Mouse (Mus musculus) heart, embryonic 14.5 days (tissue): ENCODE data around the gene Nsun2. TPM values are rescaled to one million over a fixed set of nuclear protein-coding genes. Genes with fewer than 3 reads are reported as not detected.

ENCODE experiments used
- ATAC-seq: fragments of 200-750 bp; cut with Nextera tagmentation; 2 replicates; pipeline ENCODE4 v1.8.0; 2017; ENCODE audit warnings: low read depth, moderate TSS enrichment; ENCODE audit not compliant: insufficient number of reproducible peaks, insufficient read depth, low FRiP score
- H3K27ac ChIP-seq, 2 experiments: fragments of 200-500 bp in 1 of 2; fragments of 300-500 bp in 1 of 2; sonication (generic) in 1 of 2; replicated peaks in 1 of 2; 2 replicates each; pipeline ENCODE4 v1.5.1; 2012 to 2014; ENCODE audit warnings: low read depth in 2 of 2, low read length in 2 of 2, control low read depth in 1 of 2, mild to moderate bottlenecking in 1 of 2, mixed read lengths in 1 of 2; ENCODE audit not compliant: control insufficient read depth in 1 of 2, insufficient read depth in 1 of 2
- H3K27me3 ChIP-seq: fragments of 300-500 bp; sonication (generic); 2 replicates; pipeline ENCODE4 v1.6.1; 2014; ENCODE audit warnings: mild to moderate bottlenecking, low read length, control low read depth; ENCODE audit not compliant: control insufficient read depth, insufficient read depth
- H3K36me3 ChIP-seq: fragments of 300-500 bp; sonication (generic); 2 replicates; pipeline ENCODE4 v1.6.1; 2014; ENCODE audit warnings: mild to moderate bottlenecking, control low read depth, low read length, mixed read lengths; ENCODE audit not compliant: control insufficient read depth, insufficient read depth
- H3K4me1 ChIP-seq, 2 experiments: fragments of 200-500 bp in 1 of 2; fragments of 300-500 bp in 1 of 2; sonication (generic) in 1 of 2; 2 replicates each; pipeline ENCODE4 v1.6.1; 2012 to 2014; ENCODE audit warnings: low read length in 2 of 2, control low read depth in 1 of 2, mixed read lengths in 1 of 2; ENCODE audit not compliant: control insufficient read depth in 2 of 2, insufficient read depth in 2 of 2
- H3K4me2 ChIP-seq: fragments of 300-500 bp; sonication (generic); 2 replicates; pipeline ENCODE4 v1.6.1; 2014; ENCODE audit warnings: mild to moderate bottlenecking, low read length
- H3K4me3 ChIP-seq, 2 experiments: fragments of 200-500 bp in 1 of 2; fragments of 300-500 bp in 1 of 2; sonication (generic) in 1 of 2; 2 replicates each; pipeline ENCODE4 v1.5.1; 2012 to 2014; ENCODE audit warnings: low read length in 2 of 2, mild to moderate bottlenecking in 2 of 2, control low read depth in 1 of 2, low read depth in 1 of 2, moderate library complexity in 1 of 2; ENCODE audit not compliant: control insufficient read depth in 1 of 2, insufficient read depth in 1 of 2
- H3K9ac ChIP-seq: fragments of 300-500 bp; sonication (generic); 2 replicates; pipeline ENCODE4 v1.6.1; 2014; ENCODE audit warnings: mild to moderate bottlenecking, low read length
- H3K9me3 ChIP-seq: fragments of 300-500 bp; sonication (generic); 2 replicates; pipeline ENCODE4 v1.6.1; 2016; ENCODE audit warnings: low read length, control low read depth; ENCODE audit not compliant: control insufficient read depth
- WGBS: fragments of 180-500 bp; shearing (Covaris S2); extraction: QIAGEN DNeasy Blood & Tissue Kit; methylation state at CpG from one replicate; pipeline ENCODE4 v1.1.7; 2014; 5-methylcytosine and 5-hydroxymethylcytosine counted together
- polyA plus RNA-seq: library from polyadenylated mRNA; unstranded; fragments of >200 nt; fragmentation: Nextera tagmentation; extraction: Ambion mirVana; gene quantifications from 2 replicates; pipeline ENCODE4 v1.2.1, GENCODE M21; 2014

The Nsun2 gene
- polyA plus RNA-seq, 1 experiment from 2014 or later = 64.2 TPM

- Histone ChIP-seq H3K4me1 (no peaks in the 10 kb centered on the region), H3K4me3 (no peak overlapping the region), H3K27ac (no peak overlapping the region), H3K9me3 (no peaks in the 10 kb centered on the region), H3K4me2 (no peak overlapping the region), H3K9ac (no peak overlapping the region), H3K36me3 (no peaks in the 10 kb centered on the region), H3K27me3 (no peaks in the 10 kb centered on the region)
- WGBS = 36% methylated on average over 10 of the region's 10 CpGs
- no peak for ATAC-seq
Measured at GRCm38 (mm10) chr13:69673921-69674618, 140.5 kb downstream of the Nsun2 start.

Other genes starting within 250 kb of the Nsun2 start
- gene Tent4a, start 871 bp downstream of the Nsun2 start, polyA plus RNA-seq = 5.5 and 5.6 TPM in 2 replicates
- 6.5 and 8.7 TPM in 2 replicates for gene Srd5a1, start 77.7 kb downstream of the Nsun2 start, polyA plus RNA-seq
- gene Ube2ql1, start 206.1 kb downstream of the Nsun2 start, polyA plus RNA-seq = 0.74 and 1.0 TPM in 2 replicates